Mouse (Mus musculus) heart, postnatal 25 days (tissue): Measurements from ENCODE around the gene Galm. TPM values are rescaled to one million over a fixed set of nuclear protein-coding genes. Genes with fewer than 3 reads are reported as not detected.

Experiments
- total RNA-seq, 2 experiments: library from RNA; stranded (reverse); gene quantifications; 2 replicates each; pipeline ENCODE4 v1.2.3; 2021

Gene Galm
- total RNA-seq, 2 experiments from 2014 or later, result 14.1 to 14.5 TPM

Other genes starting within 250 kb of the Galm start
- gene Atl2, start 231.3 kb upstream of the Galm start, total RNA-seq, result 10 to 100 TPM; 27.8 to 34.0 TPM
- gene Hnrnpll, start 65.1 kb upstream of the Galm start, total RNA-seq, result 10 to 100 TPM; 21.0 to 22.3 TPM
- gene Srsf7, start 79.8 kb downstream of the Galm start, total RNA-seq, result 10 to 100 TPM; 36.9 to 41.9 TPM
- gene Ttc39d, start 80.0 kb downstream of the Galm start, total RNA-seq, result not detected
- 1 to 10 TPM; 3.1 to 4.0 TPM for gene Gemin6, start 97.0 kb downstream of the Galm start, total RNA-seq
- 10 to 100 TPM; 14.8 to 16.0 TPM for gene Morn2, start 162.7 kb downstream of the Galm start, total RNA-seq
- gene Dhx57, start 163.0 kb downstream of the Galm start, total RNA-seq, result 1 to 10 TPM; 6.0 to 6.5 TPM
- gene Arhgef33, start 179.9 kb downstream of the Galm start, total RNA-seq, result not detected
- not detected for gene Gm10190, start 246.1 kb downstream of the Galm start, total RNA-seq